Mouse (Mus musculus) cerebellum, adult 9-11 months (tissue): ENCODE results near the gene Mas1.

Experiments
- DNase-seq: peaks from one replicate; pipeline ENCODE4 v3.0.0; 2022

Gene Mas1

GRCm38 (mm10) chr17:12815885-12816284 lies 52.1 kb downstream of the Mas1 start:
- DNase-seq: no peak

GRCm38 (mm10) chr17:12814502-12814901 lies 53.4 kb downstream of the Mas1 start:
- no peak for DNase-seq

GRCm38 (mm10) chr17:12810973-12811303 lies 57.0 kb downstream of the Mas1 start:
- no peak for DNase-seq

DNA sequence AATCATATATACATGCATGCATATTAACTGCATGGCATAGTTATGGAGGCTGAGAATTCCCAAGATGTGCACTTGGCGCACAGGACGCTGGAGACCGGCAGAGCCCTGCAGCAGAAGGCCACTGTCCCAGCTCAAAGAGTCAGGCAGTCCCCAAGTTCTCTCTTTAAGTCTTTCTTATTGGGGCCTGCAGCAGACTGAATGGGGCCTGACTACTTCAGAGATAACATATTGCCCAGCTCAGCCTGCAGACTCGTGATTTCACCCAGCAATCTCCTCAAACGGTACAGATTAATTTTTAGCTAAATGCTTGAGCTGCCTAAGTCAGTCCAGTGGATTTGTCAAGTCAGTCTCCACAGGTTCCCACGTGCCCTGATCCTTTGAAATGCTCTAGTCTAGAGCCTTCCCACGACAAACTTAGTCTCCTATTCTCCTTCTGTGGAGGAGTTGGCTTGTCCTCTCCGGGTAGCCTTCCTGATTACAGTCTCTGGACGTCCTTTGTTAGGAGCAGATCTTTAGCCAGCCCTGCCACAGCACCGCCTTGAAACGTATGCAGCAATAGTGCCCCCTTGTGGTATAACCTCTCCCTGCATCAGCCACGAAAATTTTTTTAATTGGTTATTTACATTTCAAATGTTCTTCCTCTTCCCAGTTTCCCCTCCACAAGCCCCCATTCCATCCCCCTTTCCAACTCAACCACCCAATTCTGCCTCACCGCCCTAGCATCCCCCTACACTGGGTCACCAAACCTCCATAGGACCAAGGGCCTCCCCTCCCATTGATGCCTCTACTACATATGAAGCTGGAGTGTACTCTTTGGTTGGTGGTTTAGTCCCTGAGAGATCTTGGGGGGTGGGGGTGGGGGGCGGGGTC lies 57.6 kb downstream of the Mas1 start:
- peak; percentile 81 for DNase-seq

DNA sequence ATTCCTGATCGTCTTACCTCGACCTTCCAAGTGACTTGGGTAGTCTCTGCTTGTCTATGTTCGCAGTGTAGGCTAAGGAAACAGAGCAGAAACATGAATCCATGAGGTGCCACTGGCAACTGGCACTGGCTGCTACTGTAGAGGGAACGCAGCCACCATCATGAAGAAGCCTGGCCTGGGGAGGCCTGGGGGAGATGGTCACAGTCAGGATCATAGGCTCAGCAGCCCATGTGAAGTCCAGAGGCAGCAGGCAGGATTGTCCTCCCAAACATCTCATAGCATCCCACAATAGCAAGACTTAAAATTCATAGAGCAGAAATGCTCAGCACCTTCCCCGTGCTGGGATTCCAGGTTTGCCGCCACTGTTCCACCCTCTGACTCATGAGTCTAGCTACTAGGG lies 59.1 kb downstream of the Mas1 start:
- DNase-seq: no peak

- DNase-seq: no peak
Observed at GRCm38 (mm10) chr17:12804584-12805445, 63.1 kb downstream of the Mas1 start.

- no peak for DNase-seq
Observed at GRCm38 (mm10) chr17:12801861-12802540, 65.9 kb downstream of the Mas1 start.

DNA sequence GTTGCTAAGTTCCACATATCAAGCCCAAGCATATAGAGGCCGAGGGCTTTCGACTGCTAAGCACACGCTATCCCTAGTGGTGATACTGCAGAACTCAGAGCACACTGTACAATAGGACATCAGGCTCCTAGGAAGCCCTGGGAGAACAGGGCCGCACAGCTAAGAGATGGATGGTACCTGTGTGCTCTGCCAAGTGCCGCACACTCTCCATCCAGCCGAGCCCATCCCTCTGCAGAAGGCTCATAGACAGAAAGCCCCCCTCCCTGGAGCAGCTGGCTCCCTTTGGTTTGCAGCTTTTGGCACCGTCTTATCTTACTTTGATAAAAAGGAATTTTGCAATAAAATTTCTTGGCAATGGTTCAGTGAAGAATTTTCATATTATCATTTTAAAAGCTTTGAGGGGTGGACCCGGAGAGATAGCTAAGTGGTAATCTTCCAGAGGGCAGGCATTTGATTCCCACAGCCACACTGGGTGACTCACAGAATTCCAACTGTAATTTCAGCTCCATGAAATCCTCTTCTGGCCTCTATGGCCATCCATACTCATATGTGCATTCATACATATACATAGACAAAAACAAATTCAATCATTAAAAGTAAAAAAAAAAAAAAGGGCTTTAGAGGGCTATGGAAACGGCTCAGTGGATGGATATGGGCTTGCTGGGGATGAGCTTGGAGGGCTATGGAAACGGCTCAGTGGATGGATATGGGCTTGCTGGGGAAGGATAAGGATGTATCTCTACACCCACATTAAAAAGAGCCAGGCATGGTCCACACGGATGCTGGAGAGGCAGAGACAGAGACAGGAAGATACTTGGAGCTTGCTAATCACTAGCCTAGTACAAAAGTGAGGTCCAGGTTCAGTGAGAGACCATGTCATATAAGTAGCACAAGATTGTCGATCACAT lies 68.3 kb downstream of the Mas1 start:
- no peak for DNase-seq

GRCm38 (mm10) chr17:12798571-12798970 lies 69.4 kb downstream of the Mas1 start:
- no peak for DNase-seq

- no peak for DNase-seq
Observed at GRCm38 (mm10) chr17:12797427-12798029, 70.4 kb downstream of the Mas1 start.

GRCm38 (mm10) chr17:12796633-12797032 lies 71.3 kb downstream of the Mas1 start:
- no peak for DNase-seq

DNA sequence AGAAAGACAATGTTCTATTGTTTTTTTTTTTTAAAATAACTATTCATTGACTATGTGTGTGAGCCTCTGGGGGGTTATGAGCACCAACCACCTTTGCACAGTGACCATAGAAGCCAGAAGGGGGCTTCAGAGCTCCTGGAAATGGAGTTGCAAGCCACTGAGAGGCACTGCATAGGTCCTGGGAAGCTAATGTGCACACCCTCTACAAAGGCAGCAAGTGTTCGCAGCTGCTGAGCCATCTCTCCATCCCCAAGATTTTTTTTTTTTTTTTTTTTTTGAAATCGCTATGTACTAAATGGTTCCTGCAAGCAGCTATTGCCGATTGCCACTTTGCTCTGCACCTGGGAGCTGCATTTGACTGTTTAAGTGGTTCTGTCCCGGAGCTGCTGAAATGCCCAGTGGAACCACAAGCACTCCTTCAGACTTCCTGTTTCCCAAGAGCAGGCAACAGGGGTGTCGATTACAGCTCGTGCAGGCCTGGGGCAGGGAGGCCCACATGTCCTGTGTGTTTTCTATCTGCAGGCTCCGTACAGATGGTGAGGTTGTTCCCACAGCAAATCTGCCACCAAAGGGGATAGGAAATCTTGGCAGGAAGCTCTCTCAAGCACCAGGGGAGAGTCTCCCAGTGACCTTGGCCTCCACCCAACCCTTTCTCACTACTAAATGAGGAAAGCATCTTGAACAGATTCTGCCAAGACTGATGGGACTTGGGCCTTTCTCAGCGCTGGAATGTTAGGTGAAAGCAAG lies 74.1 kb downstream of the Mas1 start:
- peak; percentile 67 for DNase-seq

DNA sequence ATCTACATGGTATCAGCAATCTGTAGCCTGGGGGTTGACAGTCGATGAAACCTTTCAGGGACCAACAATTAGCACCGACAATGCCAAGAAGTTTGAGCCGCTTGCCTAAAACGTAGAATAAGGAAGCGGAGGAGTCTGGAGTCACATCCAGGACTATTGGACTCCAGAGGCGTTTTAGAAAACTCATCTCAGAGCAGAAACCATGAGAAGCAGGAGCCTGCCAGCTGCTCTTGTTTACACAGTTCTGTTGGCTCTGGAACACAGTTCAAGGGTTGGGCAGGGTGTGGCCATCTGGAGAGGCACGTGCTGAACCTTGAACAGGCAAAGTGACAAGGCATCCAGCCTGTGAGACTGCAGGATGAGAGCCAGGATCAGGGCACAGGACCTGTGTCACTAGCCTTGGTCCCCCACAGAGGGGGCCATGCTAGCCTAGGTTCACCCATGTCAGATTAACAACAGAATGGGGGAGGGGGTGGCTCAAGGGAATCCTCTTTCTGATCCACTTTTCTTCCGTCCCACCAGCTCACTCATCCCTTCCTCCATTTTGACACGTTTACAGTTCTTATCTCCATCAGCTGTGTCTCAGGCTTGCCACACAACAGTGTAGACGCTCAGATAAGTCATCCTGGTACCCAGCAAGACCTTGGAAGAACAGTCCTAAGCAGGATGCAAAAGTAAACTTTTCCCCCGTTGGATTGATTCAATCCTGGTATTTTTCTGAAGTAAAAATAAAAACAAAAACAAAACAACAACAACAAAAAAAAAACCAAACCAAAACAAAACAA lies 75.3 kb downstream of the Mas1 start:
- peak; percentile 36 for DNase-seq

DNA sequence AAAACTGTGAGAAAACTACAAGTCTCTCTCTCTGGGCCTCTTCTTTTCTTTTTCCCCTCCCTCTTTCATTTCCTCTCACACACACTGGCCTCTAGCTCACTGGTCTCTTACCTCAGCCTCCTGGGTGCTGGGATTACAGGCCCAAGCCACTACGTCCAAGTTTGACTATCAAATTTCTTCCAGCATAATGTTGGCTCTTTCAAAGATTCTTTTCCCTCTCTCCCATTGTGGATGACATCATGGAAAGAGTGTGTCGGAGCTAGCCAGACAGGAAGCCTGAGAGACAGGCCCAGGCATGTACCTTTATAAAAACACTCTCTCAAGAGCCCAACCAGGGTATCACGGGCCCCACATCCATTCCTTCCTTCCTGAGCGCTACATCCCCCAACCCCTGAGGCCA lies 76.5 kb downstream of the Mas1 start:
- no peak for DNase-seq

DNA sequence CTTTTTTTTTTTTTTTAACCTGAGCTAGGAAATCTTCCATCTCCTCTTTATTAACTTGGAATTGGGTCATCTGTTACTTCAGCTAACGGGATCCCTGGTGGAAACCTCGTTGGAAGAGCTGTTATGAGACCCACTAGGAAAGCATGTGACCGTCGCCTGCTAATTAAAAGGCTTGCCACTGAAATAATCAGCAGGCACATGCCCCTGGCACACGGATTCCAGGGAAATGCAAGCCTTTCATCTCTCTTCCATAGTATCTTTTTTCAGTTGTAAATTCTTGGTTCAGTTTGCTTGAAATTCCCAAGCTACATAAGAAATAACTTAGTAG lies 76.9 kb downstream of the Mas1 start:
- DNase-seq: no peak
